Mouse (Mus musculus) ES-Bruce4 (cell line): ENCODE measurements around the gene Fbn1.

Experiments used
- CTCF ChIP-seq: IDR thresholded peaks from one replicate; pipeline ENCODE4 v1.8.1; 2011; ENCODE audit warnings: low read depth, low read length
- POLR2A ChIP-seq: IDR thresholded peaks from one replicate; pipeline ENCODE4 v1.8.1; 2011; ENCODE audit warnings: low read length; ENCODE audit not compliant: insufficient read depth

GRCm38 (mm10) chr2:125276692-125277091, 231.1 kb downstream of the Fbn1 start:
- TF ChIP-seq POLR2A = no peak
- no peak for TF ChIP-seq CTCF
